Mouse (Mus musculus) kidney, postnatal 10 days (tissue): ENCODE measurements around the gene Dusp8.
"Not testable (repeated sequence)": the region's sequence is repeated elsewhere in the genome, so short reads cannot be mapped to it uniquely, and the experiment has no call there.

Experiments
- DNase-seq: peaks from one replicate; pipeline ENCODE4 v3.0.0; 2021; ENCODE audit warnings: mixed read lengths

The Dusp8 gene

DNA sequence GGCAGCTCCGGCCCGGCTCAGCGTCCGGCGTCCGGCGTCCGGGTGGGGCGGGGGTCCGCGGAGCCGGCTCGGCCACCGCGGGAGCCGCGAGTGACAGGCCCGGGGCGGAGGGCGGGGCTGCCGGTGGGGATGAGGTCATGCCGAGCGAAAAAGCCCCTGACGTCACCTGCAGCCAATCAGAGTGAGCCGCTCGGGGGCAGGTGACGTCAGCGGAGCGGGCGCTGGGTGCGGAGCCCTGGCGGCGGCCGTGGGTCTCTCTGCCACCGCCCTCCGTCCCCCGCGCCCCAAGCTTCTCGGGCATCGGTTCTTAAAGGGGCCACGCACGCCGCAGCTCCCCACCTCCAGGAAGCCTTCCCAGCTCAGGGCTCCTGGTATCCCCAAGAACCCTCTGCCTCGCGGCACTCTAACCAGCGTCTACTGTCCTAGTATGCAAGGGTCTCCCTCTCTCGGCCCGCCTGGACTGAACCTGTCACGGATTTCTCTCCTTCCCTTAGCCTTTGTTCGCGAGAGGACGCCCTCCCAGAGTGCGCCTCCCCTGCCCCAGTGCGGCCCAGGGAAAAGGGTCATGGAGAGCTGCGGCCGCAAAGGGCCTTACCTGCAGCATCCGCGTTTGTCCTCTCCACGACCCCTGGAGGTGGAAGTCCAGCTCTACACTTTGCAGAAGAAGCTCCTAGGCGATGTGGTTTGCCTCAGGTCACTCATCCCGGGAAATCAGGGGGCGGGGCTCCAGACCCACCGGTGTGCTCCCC, at the start of gene Dusp8:
Gene Dusp8, minus strand, starts transcription at position 661 of the 749 bp plus-strand sequence.
- peak; percentile 91 for DNase-seq

- no peak for DNase-seq
Measured at GRCm38 (mm10) chr7:142144507-142144906, 48.9 kb upstream of the Dusp8 start, which contains the start of gene Gm45337. Gene Gm45337 (minus strand): TSS chr7:142144607.

- DNase-seq, result not testable (repeated sequence)
Measured at GRCm38 (mm10) chr7:142143506-142144010, 47.9 kb upstream of the Dusp8 start.

DNA sequence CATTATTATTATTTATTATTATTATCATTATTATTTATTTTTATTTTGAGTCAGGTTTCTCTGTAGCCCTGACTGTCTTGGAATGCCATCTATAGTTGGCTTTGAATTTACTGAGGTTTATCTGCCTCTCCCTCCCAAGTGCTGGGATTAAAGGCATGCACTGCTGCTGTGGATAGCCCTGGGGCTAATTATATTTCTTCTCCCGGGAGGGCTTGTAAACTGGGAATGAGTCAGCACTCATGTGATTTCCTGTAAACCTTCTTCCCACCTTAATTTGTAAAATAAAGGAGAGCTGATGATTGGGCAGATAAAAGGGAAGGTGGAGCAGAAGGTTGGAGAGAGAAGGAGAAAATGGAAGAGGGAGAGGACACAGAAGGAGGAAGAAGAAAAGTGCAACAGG, 45.1 kb upstream of the Dusp8 start:
- DNase-seq, result no peak

DNA sequence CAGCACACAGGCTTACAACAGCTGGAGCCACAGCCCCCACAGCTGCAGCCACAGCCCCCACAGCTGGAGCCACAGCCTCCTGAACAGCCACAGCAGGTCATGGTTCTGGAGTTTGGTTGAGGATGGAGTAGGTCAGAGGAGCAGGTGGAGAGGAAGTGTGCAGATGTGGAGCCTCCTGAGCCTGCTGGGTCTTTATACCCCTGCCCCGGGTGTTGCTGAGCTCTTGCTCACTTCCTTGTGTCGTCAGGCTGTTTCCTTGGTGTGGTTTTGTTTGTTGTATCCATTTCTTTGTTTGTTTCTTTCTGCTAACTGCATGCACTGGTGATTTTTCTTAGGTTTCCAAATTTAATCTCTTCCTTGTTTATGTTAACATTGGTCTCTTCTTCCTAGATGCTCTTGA, 40.3 kb upstream of the Dusp8 start, which contains the start of gene Gm39115:
Gene Gm39115, minus strand, starts transcription at position 101 of the 400 bp plus-strand sequence.
- DNase-seq, result not testable (repeated sequence)

DNA sequence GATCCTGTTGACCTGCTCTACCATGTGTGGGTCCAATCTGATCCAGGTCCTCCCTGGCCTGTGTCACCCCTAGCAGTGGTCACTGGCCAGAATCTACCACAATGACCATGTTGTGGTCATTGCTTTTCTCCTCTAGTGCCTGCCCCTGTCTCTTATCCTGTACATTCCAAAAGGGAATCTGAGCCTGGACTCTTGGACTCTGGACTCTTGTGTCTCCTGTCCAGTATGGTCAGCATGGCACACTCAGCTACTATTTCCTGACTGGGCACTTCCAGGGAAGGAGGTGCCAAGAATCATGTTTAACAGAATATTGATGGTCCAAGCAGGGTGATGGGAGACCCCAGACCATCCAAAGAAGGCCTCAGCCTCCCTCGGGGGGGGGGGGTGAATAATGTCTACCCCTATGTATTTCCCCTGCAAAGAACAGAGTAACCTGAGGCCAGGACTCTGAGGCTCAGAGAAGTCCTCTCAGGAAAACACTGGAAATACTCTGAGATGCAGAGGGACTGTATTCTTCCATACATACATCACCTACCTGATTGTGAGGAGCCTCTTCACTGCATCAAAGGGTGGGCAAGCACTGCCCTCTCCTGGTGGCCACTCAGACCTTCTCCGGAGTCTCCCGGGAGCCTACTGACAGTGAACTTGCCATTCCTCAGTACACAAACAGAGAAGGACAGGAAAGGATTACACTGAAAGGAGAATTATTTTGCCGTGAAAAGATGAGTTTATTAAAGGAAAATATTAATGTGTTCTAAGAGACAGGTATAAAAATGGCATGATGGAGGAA, 38.8 kb upstream of the Dusp8 start:
- peak; percentile 26 for DNase-seq

GRCm38 (mm10) chr7:142128843-142129242, 33.2 kb upstream of the Dusp8 start:
- DNase-seq, result no peak

DNA sequence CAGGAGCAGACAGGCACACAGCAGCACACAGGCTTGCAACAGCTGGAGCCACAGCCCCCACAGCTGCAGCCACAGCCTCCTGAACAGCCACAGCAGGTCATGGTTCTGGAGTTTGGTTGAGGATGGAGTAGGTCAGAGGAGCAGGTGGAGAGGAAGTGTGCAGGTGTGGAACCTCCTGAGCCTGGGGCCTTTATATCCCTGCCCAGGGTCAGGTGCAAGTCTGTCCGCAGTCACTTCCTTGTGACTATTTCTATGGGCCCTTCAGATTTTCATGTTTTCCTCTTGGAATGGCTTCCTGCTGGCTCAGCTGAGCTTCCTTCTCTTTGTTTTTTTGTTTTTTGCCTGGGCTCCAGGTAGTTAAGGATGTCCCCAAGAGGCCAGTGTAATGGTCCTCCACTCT, 25.0 kb upstream of the Dusp8 start, which contains the start of gene Gm45618:
Gene Gm45618, minus strand, starts transcription at position 101 of the 400 bp plus-strand sequence.
- DNase-seq, result not testable (repeated sequence)

GRCm38 (mm10) chr7:142119632-142120031, 24.0 kb upstream of the Dusp8 start:
- peak; percentile 12 for DNase-seq

DNA sequence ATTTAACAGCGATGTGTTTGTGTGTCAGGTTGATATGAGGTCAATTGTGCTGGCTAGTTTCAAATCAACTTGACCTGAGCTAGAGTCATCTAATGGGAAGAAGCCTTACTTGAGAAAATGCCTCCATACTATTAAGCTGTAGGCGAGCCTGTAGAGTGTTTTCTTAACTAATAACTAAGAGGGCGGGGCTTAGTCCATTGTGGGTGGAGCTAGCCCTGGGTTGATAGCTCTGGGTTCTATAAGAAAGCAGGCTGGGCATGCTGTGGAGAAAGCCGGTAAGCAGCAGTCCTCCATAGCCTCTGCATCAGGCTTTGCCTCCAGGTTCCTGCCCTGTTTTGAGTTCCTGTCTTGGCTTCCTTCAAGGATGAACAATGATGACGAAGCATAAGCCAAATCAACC, 9.1 kb upstream of the Dusp8 start:
- no peak for DNase-seq

DNA sequence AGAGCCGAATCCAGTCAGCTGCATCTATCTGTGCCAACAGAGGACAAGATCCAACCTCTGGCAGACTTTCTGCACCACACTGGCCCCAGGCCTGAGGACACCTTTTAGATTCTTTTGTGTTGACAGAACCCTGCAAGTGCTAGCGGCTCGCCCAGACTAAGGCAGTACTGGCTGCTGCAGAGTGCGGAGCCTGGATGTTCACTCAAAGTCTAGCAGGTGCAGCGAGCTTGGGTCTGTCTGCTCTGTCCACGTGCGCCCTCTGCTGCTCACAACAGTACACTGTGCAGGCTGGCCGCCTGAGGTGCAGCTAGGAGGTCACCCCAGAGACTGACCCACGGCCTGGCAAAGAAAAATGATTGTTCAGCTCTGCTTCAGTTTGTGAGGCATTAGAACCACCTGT, 2.1 kb upstream of the Dusp8 start:
- peak; percentile 89 for DNase-seq

GRCm38 (mm10) chr7:142096701-142097100, 1.1 kb upstream of the Dusp8 start:
- no peak for DNase-seq

DNA sequence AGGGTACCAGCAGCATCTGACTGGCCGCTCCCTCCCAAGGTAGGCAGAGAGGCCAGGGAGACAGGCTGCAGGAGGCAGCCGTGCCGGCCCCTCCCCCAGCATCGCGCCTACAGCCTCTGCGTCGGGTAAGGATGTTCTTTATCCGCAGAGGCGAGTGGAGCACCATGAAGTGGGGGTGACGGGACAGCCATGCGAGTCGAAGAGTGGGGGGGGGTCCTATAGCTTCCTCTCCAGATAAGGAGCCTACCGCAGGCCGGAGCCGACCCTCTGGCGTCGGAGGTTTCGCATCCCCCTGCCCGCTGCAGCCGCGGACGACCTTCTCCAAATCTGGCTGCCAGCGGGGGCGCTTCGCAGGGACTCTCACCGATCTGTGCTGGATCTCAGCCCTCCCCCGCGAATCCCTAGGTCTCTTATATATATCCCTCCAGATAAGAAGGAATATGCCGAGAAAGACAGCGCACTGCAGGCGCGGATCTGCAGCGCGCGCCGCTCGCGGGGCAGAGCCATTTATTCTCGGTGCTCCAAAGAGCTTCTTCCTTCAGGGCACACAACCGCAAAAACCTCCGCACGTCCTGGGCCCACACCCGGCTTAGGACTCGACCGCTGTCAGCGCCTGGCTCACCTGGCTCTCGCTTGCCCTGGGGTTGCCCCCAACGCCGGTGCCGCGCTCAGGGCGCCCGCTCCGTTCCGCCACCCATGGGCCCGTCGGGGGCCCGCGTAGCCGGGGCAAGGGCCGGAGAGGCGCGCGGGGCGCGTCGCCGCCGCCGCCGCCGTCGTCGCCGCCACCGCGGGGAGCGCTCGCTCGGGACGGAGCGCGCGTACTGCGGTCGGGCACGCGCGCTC, 1.1 kb downstream of the Dusp8 start:
- DNase-seq, result peak; percentile 38

- no peak for DNase-seq
Measured at GRCm38 (mm10) chr7:142093696-142094240, 1.9 kb downstream of the Dusp8 start.

DNA sequence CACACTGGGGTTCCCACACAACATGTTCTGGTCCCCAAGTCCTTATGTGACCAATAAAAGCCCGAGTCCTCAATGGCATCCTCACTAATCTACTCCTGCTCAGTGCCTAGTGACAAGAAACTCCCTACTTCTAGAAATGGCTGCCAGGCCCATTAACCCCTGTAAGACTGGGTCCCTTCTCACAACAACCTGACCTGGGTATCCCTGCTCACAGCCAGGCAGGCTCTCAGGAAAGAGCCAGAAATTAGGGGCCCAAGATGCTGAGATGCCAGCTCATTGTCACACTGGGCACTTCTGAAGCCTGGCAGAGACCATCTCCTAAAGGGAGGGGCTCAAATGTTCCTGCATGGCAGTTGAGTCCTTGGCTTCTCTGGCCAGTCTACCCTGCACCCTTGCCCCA, 2.7 kb downstream of the Dusp8 start:
- DNase-seq, result no peak

GRCm38 (mm10) chr7:142091848-142092247, 3.8 kb downstream of the Dusp8 start:
- DNase-seq, result no peak

GRCm38 (mm10) chr7:142089648-142090447, 5.8 kb downstream of the Dusp8 start:
- no peak for DNase-seq

DNA sequence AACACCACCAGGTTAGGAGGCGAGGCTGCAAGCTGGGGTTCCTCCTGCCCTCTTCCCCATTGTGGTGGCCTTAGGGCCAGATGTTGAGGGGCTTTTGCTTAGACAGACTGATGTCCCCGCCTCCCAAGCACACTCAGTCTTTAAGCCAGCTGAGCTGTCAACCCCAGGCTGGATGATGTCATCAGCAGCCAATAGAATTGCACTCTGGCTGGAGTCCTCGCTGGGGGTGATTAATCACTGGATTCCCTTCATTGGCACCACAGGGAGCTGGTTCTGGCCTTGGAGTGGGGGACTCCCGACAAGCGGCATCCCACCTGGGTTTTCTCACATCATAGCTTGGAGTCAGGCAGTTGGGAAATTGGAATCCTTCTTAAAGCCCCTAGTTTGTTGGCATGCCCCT, 6.8 kb downstream of the Dusp8 start:
- peak; percentile 16 for DNase-seq

- no peak for DNase-seq
Measured at GRCm38 (mm10) chr7:142087069-142087652, 8.5 kb downstream of the Dusp8 start.

DNA sequence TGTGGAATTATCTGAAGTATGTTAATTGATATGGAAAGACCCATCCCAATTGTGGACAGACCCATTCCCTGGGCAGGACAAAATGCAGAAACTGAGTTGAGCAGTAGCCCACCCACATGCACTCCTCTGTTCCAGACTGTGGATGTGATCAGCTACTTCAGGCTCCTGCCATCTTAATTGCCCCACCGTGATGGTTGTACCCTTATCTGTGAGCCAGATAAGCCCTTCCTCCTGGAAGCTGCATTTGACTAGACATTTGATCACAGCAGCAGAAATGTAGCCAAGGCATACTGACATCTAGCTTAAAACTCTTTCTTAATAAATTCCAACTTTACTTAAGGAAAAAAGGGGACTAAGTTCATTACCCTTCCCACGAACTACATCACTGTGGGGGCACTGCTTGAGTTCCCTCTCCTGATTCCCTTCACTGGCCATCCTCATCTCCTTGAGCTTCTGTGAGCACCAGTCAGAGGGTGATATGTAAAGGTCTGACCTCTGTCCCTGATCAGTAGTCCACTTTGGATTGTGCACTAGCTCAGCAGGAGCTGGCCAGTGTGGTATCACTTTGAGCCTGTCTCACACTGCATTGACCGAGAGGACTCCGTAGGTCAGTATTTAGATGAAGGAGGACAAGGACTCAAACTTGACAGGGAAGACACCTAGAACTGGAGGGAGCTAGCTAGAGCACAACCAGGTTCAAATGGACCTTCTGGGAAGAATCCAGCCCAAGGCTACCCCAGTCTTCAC, 9.3 kb downstream of the Dusp8 start:
- DNase-seq, result no peak
